Mouse (Mus musculus) limb, embryonic 11.5 days (tissue): Measurements from ENCODE around the gene Steap3. TPM values are rescaled to one million over a fixed set of nuclear protein-coding genes. Genes with fewer than 3 reads are reported as not detected.

Source experiments
- ATAC-seq: fragments of 200-750 bp; cut with Nextera tagmentation; 2 replicates; pipeline ENCODE4 v1.8.0; 2017; ENCODE audit warnings: low read depth; ENCODE audit not compliant: insufficient number of reproducible peaks, low FRiP score, low TSS enrichment
- DNase-seq: peaks from one replicate; pipeline ENCODE4 v3.0.0-alpha.2; 2015; ENCODE audit warnings: low spot score
- H3K27ac ChIP-seq: fragments of 300-500 bp; sonication (generic); replicated peaks from 2 replicates; pipeline ENCODE4 v1.5.1; 2014; ENCODE audit warnings: low read depth, mild to moderate bottlenecking, low read length
- H3K27me3 ChIP-seq: fragments of 300-500 bp; sonication (generic); 2 replicates; pipeline ENCODE4 v1.6.1; 2014; ENCODE audit warnings: mild to moderate bottlenecking, low read length, mixed read lengths; ENCODE audit not compliant: control insufficient read depth, insufficient read depth
- H3K36me3 ChIP-seq: fragments of 300-500 bp; sonication (generic); 2 replicates; pipeline ENCODE4 v1.6.1; 2014; ENCODE audit warnings: mild to moderate bottlenecking, low read length, moderate library complexity, mixed read lengths; ENCODE audit not compliant: control insufficient read depth, insufficient read depth
- H3K4me1 ChIP-seq: fragments of 300-500 bp; sonication (generic); 2 replicates; pipeline ENCODE4 v1.6.1; 2014; ENCODE audit warnings: low read length, mixed read lengths; ENCODE audit not compliant: control insufficient read depth, insufficient read depth
- H3K4me2 ChIP-seq: fragments of 300-500 bp; sonication (generic); 2 replicates; pipeline ENCODE4 v1.6.1; 2014; ENCODE audit warnings: low read depth, mild to moderate bottlenecking, moderate library complexity; ENCODE audit not compliant: severe bottlenecking
- H3K4me3 ChIP-seq: fragments of 300-500 bp; sonication (generic); 2 replicates; pipeline ENCODE4 v1.5.1; 2014; ENCODE audit warnings: low read depth, low read length
- H3K9ac ChIP-seq: fragments of 300-500 bp; sonication (generic); 2 replicates; pipeline ENCODE4 v1.6.1; 2014; ENCODE audit warnings: mild to moderate bottlenecking, low read length
- H3K9me3 ChIP-seq: fragments of 300-500 bp; sonication (generic); 2 replicates; pipeline ENCODE4 v1.6.1; 2016; ENCODE audit warnings: low read length; ENCODE audit not compliant: control insufficient read depth
- WGBS: fragments of 180-500 bp; shearing (Covaris S2); extraction: QIAGEN DNeasy Blood & Tissue Kit; methylation state at CpG from one replicate; pipeline ENCODE4 v1.1.7; 2014; 5-methylcytosine and 5-hydroxymethylcytosine counted together
- polyA plus RNA-seq: library from polyadenylated mRNA; unstranded; fragments of >200 nt; fragmentation: Nextera tagmentation; extraction: Ambion mirVana; gene quantifications from 2 replicates; pipeline ENCODE4 v1.2.1, GENCODE M21; 2014

Steap3 gene
- polyA plus RNA-seq, 1 experiment from 2014 or later, result 2.9 TPM

GRCm38 (mm10) chr1:120154232-120154631, 118.3 kb downstream of the Steap3 start:
- Histone ChIP-seq H3K4me2 (no peak overlapping the region), H3K27ac (no peak overlapping the region), H3K27me3 (no peaks in the 10 kb centered on the region), H3K4me3 (no peak overlapping the region), H3K4me1 (no peaks in the 10 kb centered on the region), H3K36me3 (no peaks in the 10 kb centered on the region), H3K9ac (no peak overlapping the region), H3K9me3 (no peaks in the 10 kb centered on the region)
- ATAC-seq (no peak), DNase-seq (peak; percentile 66)

- H3K27me3 ChIP-seq, result no peaks in the 10 kb centered on the region
- no peak overlapping the region for H3K27ac ChIP-seq
- DNase-seq (no peak), ATAC-seq (no peak)
- no peaks in the 10 kb centered on the region for H3K36me3 ChIP-seq
- no peaks in the 10 kb centered on the region for H3K4me1 ChIP-seq
- H3K9ac ChIP-seq, result no peak overlapping the region
- no peaks in the 10 kb centered on the region for H3K9me3 ChIP-seq
- H3K4me2 ChIP-seq, result no peak overlapping the region
- no peak overlapping the region for H3K4me3 ChIP-seq
Measured at GRCm38 (mm10) chr1:120146994-120147393, 125.5 kb downstream of the Steap3 start.

- ATAC-seq (no peak), DNase-seq (no peak)
- WGBS, result 87% methylated on average over 8 of the region's 8 CpGs
- H3K9me3 ChIP-seq, result no peaks in the 10 kb centered on the region
- H3K4me2 ChIP-seq, result no peak overlapping the region
- H3K27ac ChIP-seq, result no peak overlapping the region
- no peaks in the 10 kb centered on the region for H3K4me1 ChIP-seq
- no peak overlapping the region for H3K9ac ChIP-seq
- no peaks in the 10 kb centered on the region for H3K36me3 ChIP-seq
- no peak overlapping the region for H3K4me3 ChIP-seq
- H3K27me3 ChIP-seq, result no peaks in the 10 kb centered on the region
Measured at GRCm38 (mm10) chr1:120145527-120146216, 126.8 kb downstream of the Steap3 start.

GRCm38 (mm10) chr1:120142551-120142950, 130.0 kb downstream of the Steap3 start:
- 92% methylated on average over 5 of the region's 5 CpGs for WGBS
- no peak for DNase-seq
- ATAC-seq, result no peak; the same call in 1 of the 2 replicates
- no peaks in the 10 kb centered on the region for H3K9me3 ChIP-seq
- H3K4me3 ChIP-seq, result no peak overlapping the region
- no peaks in the 10 kb centered on the region for H3K27me3 ChIP-seq
- no peak overlapping the region for H3K4me2 ChIP-seq
- H3K36me3 ChIP-seq, result no peaks in the 10 kb centered on the region
- no peak overlapping the region for H3K27ac ChIP-seq
- no peaks in the 10 kb centered on the region for H3K4me1 ChIP-seq
- no peak overlapping the region for H3K9ac ChIP-seq

Other genes starting within 250 kb of the Steap3 start
- gene Tmem37, start 198.6 kb downstream of the Steap3 start, polyA plus RNA-seq, result 2.5 and 3.0 TPM in 2 replicates
- gene Dbi, start 151.6 kb downstream of the Steap3 start, polyA plus RNA-seq, result 681 and 682 TPM in 2 replicates
- gene 3110009E18Rik, start 151.5 kb downstream of the Steap3 start, polyA plus RNA-seq, result 17.9 TPM in 2 replicates
- gene C1ql2, start 67.9 kb upstream of the Steap3 start, polyA plus RNA-seq, result not detected in 2 replicates
- gene Marco, start 232.3 kb upstream of the Steap3 start, polyA plus RNA-seq, result 0.21 TPM in 1 of 2 replicates, not detected in the other